Mouse (Mus musculus) MEL (cell line): ENCODE results near the gene Peg12. TPM values are rescaled to one million over a fixed set of nuclear protein-coding genes. Genes with fewer than 3 reads are reported as not detected.

Experiments
- DNase-seq: peaks from one replicate; pipeline ENCODE4 v3.0.0; 2011; ENCODE audit warnings: low read depth, low spot score
- H3K27ac ChIP-seq: 2 replicates; pipeline ENCODE4 v1.5.1; 2012; ENCODE audit warnings: low read depth, mild to moderate bottlenecking, control low read depth, low read length, moderate library complexity; ENCODE audit not compliant: control insufficient read depth
- H3K27me3 ChIP-seq, 2 experiments: fragments of 150-350 bp in 1 of 2; sonication (generic) in 1 of 2; 2 replicates each; pipeline ENCODE4 v1.6.1; 2012; ENCODE audit warnings: low read length in 2 of 2, mild to moderate bottlenecking in 2 of 2, improper control_type of control experiment in 1 of 2, moderate library complexity in 1 of 2; ENCODE audit not compliant: insufficient read depth in 2 of 2, control insufficient read depth in 1 of 2
- H3K36me3 ChIP-seq, 2 experiments: 2 replicates each; pipeline ENCODE4 v1.6.1; 2012 to 2014; ENCODE audit warnings: low read length in 2 of 2, improper control_type of control experiment in 1 of 2, inconsistent platforms in 1 of 2, mild to moderate bottlenecking in 1 of 2; ENCODE audit not compliant: insufficient read depth in 2 of 2, control insufficient read depth in 1 of 2
- H3K4me1 ChIP-seq, 2 experiments: fragments of 150-350 bp in 1 of 2; sonication (generic) in 1 of 2; 2 replicates each; pipeline ENCODE4 v1.6.1; 2012; ENCODE audit warnings: low read length in 2 of 2, improper control_type of control experiment in 1 of 2, mild to moderate bottlenecking in 1 of 2; ENCODE audit not compliant: insufficient read depth in 2 of 2, control insufficient read depth in 1 of 2
- H3K4me3 ChIP-seq, 2 experiments: fragments of 150-350 bp in 1 of 2; sonication (generic) in 1 of 2; 2 replicates each; pipeline ENCODE4 v1.5.1; 2012; ENCODE audit warnings: low read depth in 2 of 2, low read length in 2 of 2, mild to moderate bottlenecking in 2 of 2, moderate library complexity in 2 of 2, control low read depth in 1 of 2, improper control_type of control experiment in 1 of 2; ENCODE audit not compliant: control insufficient read depth in 1 of 2, insufficient read depth in 1 of 2
- H3K79me2 ChIP-seq: 2 replicates; pipeline ENCODE4 v1.6.1; 2012; ENCODE audit warnings: mild to moderate bottlenecking, low read length, moderate library complexity; ENCODE audit not compliant: control insufficient read depth, poor library complexity, insufficient read depth
- H3K9ac ChIP-seq: 2 replicates; pipeline ENCODE4 v1.6.1; 2012; ENCODE audit warnings: low read depth, mild to moderate bottlenecking, control low read depth, low read length, moderate library complexity; ENCODE audit not compliant: control insufficient read depth, poor library complexity, severe bottlenecking
- H3K9me3 ChIP-seq: fragments of 150-350 bp; sonication (generic); replicated peaks from 2 replicates; pipeline ENCODE4 v1.6.1; 2012; ENCODE audit warnings: mild to moderate bottlenecking, low read length, improper control_type of control experiment, moderate library complexity; ENCODE audit not compliant: insufficient read depth
- BHLHE40 ChIP-seq: IDR thresholded peaks from 2 replicates; pipeline ENCODE4 v1.6.1; 2012; ENCODE audit warnings: low read depth, mild to moderate bottlenecking, inconsistent platforms, low read length, improper control_type of control experiment, borderline replicate concordance
- CHD2 ChIP-seq: IDR thresholded peaks from 2 replicates; pipeline ENCODE4 v1.6.1; 2011; ENCODE audit warnings: low read length, improper control_type of control experiment
- CTCF ChIP-seq, 3 experiments: IDR thresholded peaks in 2 of 3; conservative IDR thresholded peaks in 1 of 3; 2 replicates each; pipeline ENCODE4 v1.5.1; 2011 to 2012; ENCODE audit warnings: low read length in 3 of 3, low read depth in 2 of 3, mild to moderate bottlenecking in 2 of 3, improper control_type of control experiment in 1 of 3, inconsistent platforms in 1 of 3, mixed read lengths in 1 of 3, moderate library complexity in 1 of 3; ENCODE audit not compliant: control insufficient read depth in 1 of 3, insufficient read depth in 1 of 3, poor library complexity in 1 of 3, severe bottlenecking in 1 of 3
- E2F4 ChIP-seq: IDR thresholded peaks from 2 replicates; pipeline ENCODE4 v1.6.1; 2011; ENCODE audit warnings: low read depth, low read length, improper control_type of control experiment, borderline replicate concordance
- EP300 ChIP-seq, 2 experiments: IDR thresholded peaks; 2 replicates each; pipeline ENCODE4 v1.6.1; 2011; ENCODE audit warnings: improper control_type of control experiment in 2 of 2, low read length in 2 of 2, low read depth in 1 of 2, mild to moderate bottlenecking in 1 of 2
- ETS1 ChIP-seq: IDR thresholded peaks from 2 replicates; pipeline ENCODE4 v1.6.1; 2012; ENCODE audit warnings: low read depth, mild to moderate bottlenecking, inconsistent platforms, low read length, improper control_type of control experiment, moderate library complexity
- JUND ChIP-seq: IDR thresholded peaks from 2 replicates; pipeline ENCODE4 v1.6.1; 2011; ENCODE audit warnings: low read depth, mild to moderate bottlenecking, improper control_type of control experiment, low read length
- KAT2A ChIP-seq: conservative IDR thresholded peaks from 2 replicates; pipeline ENCODE4 v1.6.1; 2012; ENCODE audit warnings: low read depth, low read length, improper control_type of control experiment, inconsistent platforms
- MEF2A ChIP-seq: IDR thresholded peaks from 2 replicates; pipeline ENCODE4 v1.6.1; 2014; ENCODE audit warnings: low read depth, mild to moderate bottlenecking, inconsistent platforms, low read length, improper control_type of control experiment; ENCODE audit not compliant: poor library complexity, insufficient replicate concordance, severe bottlenecking; ENCODE audit errors: extremely low read depth
- POLR2A ChIP-seq, 2 experiments: IDR thresholded peaks; 2 replicates each; pipeline ENCODE4 v1.6.1; 2011 to 2012; ENCODE audit warnings: low read length in 2 of 2, mild to moderate bottlenecking in 2 of 2, control low read depth in 1 of 2, improper control_type of control experiment in 1 of 2, low read depth in 1 of 2, moderate library complexity in 1 of 2; ENCODE audit not compliant: control insufficient read depth in 1 of 2, insufficient read depth in 1 of 2, poor library complexity in 1 of 2
- POLR2AphosphoS5 ChIP-seq: IDR thresholded peaks from 2 replicates; pipeline ENCODE4 v1.6.1; 2012; ENCODE audit warnings: low read depth, borderline replicate concordance, mild to moderate bottlenecking, inconsistent platforms, low read length, moderate library complexity, mixed read lengths
- SIN3A ChIP-seq: IDR thresholded peaks from 2 replicates; pipeline ENCODE4 v1.6.1; 2012; ENCODE audit warnings: low read length, improper control_type of control experiment, inconsistent platforms
- SMC3 ChIP-seq: IDR thresholded peaks from 2 replicates; pipeline ENCODE4 v1.6.1; 2011; ENCODE audit warnings: low read depth, low read length, improper control_type of control experiment
- TAL1 ChIP-seq: IDR thresholded peaks from 2 replicates; pipeline ENCODE4 v1.6.1; 2012; ENCODE audit warnings: mild to moderate bottlenecking, inconsistent platforms, low read length, moderate library complexity, mixed read lengths
- TBP ChIP-seq: IDR thresholded peaks from 2 replicates; pipeline ENCODE4 v1.8.0; 2011; ENCODE audit warnings: low read depth, low read length, improper control_type of control experiment
- USF1 ChIP-seq: IDR thresholded peaks from 2 replicates; pipeline ENCODE4 v1.6.1; 2014; ENCODE audit warnings: low read depth, mild to moderate bottlenecking, inconsistent platforms, low read length, improper control_type of control experiment, moderate library complexity
- USF2 ChIP-seq, 2 experiments: IDR thresholded peaks; 2 replicates each; pipeline ENCODE4 v1.6.1; 2011 to 2012; ENCODE audit warnings: improper control_type of control experiment in 2 of 2, low read length in 2 of 2, borderline replicate concordance in 1 of 2, inconsistent platforms in 1 of 2, low read depth in 1 of 2, mild to moderate bottlenecking in 1 of 2; ENCODE audit not compliant: insufficient read depth in 1 of 2
- ZC3H11A ChIP-seq: IDR thresholded peaks from 2 replicates; pipeline ENCODE4 v1.6.1; 2012; ENCODE audit warnings: low read depth, mild to moderate bottlenecking, inconsistent platforms, low read length, improper control_type of control experiment
- ZKSCAN1 ChIP-seq: IDR thresholded peaks from 2 replicates; pipeline ENCODE4 v1.6.1; 2012; ENCODE audit warnings: low read depth, mild to moderate bottlenecking, inconsistent platforms, low read length, improper control_type of control experiment, moderate library complexity
- ZNF384 ChIP-seq: IDR thresholded peaks from 2 replicates; pipeline ENCODE4 v1.6.1; 2012; ENCODE audit warnings: low read depth, mild to moderate bottlenecking, inconsistent platforms, low read length, improper control_type of control experiment
- polyA plus RNA-seq, 2 experiments: library from polyadenylated mRNA; stranded (reverse) in 1 of 2; unstranded in 1 of 2; fragments of >175 nt in 1 of 2; fragments of >200 nt in 1 of 2; gene quantifications; 2 replicates each; pipeline versions ENCODE4 v1.2.1 to v1.2.4; 2012; ENCODE audit warnings: low replicate concordance in 2 of 2, low read depth in 1 of 2; ENCODE audit not compliant: insufficient read length in 2 of 2, insufficient read depth in 1 of 2, missing spikeins in 1 of 2
- total RNA-seq: library from RNA; depleted of rRNA; stranded (reverse); fragments of 300-350 nt; gene quantifications from 2 replicates; pipeline ENCODE4 v1.2.3, GENCODE M21; 2012

The Peg12 gene
- total and polyA plus RNA-seq, 3 experiments: not detected

GRCm38 (mm10) chr7:62463007-62463877 is 1.1 kb downstream of the Peg12 start:
- Histone ChIP-seq H3K36me3 (no peaks in the 10 kb centered on the region), H3K27me3 (no peaks in the 10 kb centered on the region), H3K79me2 (no peaks in the 10 kb centered on the region), H3K9ac (no peak overlapping the region), H3K4me3 (no peak overlapping the region), H3K27ac (no peak overlapping the region), H3K4me1 (no peaks in the 10 kb centered on the region), H3K9me3 (no peaks in the 10 kb centered on the region)
- TF ChIP-seq CTCF (IDR thresholded peaks at IDR 0.05 in 2 of 3, conservative IDR thresholded peaks at IDR 0.05 in 1 of 3; ENCODE audit: control insufficient read depth in 1 of 3, insufficient read depth in 1 of 3, low read depth in 2 of 3, low read length in 3 of 3, poor library complexity in 1 of 3, severe bottlenecking in 1 of 3) (no peak), USF1 (no peak), KAT2A (no peak), ZC3H11A (no peak), MEF2A (no peak), E2F4 (no peak), POLR2AphosphoS5 (no peak), ETS1 (no peak), ZNF384 (no peak), SMC3 (no peak), ZKSCAN1 (no peak), JUND (no peak), POLR2A (IDR thresholded peaks at IDR 0.05; ENCODE audit: control insufficient read depth in 1 of 2, insufficient read depth in 1 of 2, low read depth in 1 of 2, low read length in 2 of 2, poor library complexity in 1 of 2) (no peak), SIN3A (no peak), EP300 (IDR thresholded peaks at IDR 0.05; ENCODE audit: low read depth in 1 of 2, low read length in 2 of 2) (no peak), USF2 (IDR thresholded peaks at IDR 0.05; ENCODE audit: borderline replicate concordance in 1 of 2, insufficient read depth in 1 of 2, low read depth in 1 of 2, low read length in 2 of 2) (no peak), BHLHE40 (no peak), TAL1 (no peak), CHD2 (no peak), TBP (no peak)
- no peak for DNase-seq
